Mouse (Mus musculus) neural tube, embryonic 14.5 days (tissue): ENCODE data around the gene Spint2. TPM values are rescaled to one million over a fixed set of nuclear protein-coding genes. Genes with fewer than 3 reads are reported as not detected.
A peak's percentile ranks its signal among the peaks of the same experiment; 100 is the strongest.
"Not testable (repeated sequence)": the region's sequence is repeated elsewhere in the genome, so short reads cannot be mapped to it uniquely, and the experiment has no call there.

ENCODE experiments used
- ATAC-seq: fragments of 200-750 bp; cut with Nextera tagmentation; 2 replicates; pipeline ENCODE4 v1.8.0; 2017; ENCODE audit warnings: low read depth, mild to moderate bottlenecking, moderate TSS enrichment, moderate library complexity
- H3K27ac ChIP-seq: fragments of 300-500 bp; sonication (generic); 2 replicates; pipeline ENCODE4 v1.5.1; 2014; ENCODE audit warnings: low read depth, mild to moderate bottlenecking, control low read depth, low read length, moderate library complexity, mixed read lengths
- H3K27me3 ChIP-seq: fragments of 300-500 bp; sonication (generic); 2 replicates; pipeline ENCODE4 v1.6.1; 2014; ENCODE audit warnings: low read length; ENCODE audit not compliant: control insufficient read depth, insufficient read depth
- H3K36me3 ChIP-seq: fragments of 300-500 bp; sonication (generic); 2 replicates; pipeline ENCODE4 v1.6.1; 2014; ENCODE audit warnings: low read length, mixed read lengths; ENCODE audit not compliant: control insufficient read depth, insufficient read depth
- H3K4me1 ChIP-seq: fragments of 300-500 bp; sonication (generic); 2 replicates; pipeline ENCODE4 v1.6.1; 2014; ENCODE audit warnings: low read length; ENCODE audit not compliant: control insufficient read depth, insufficient read depth
- H3K4me2 ChIP-seq: fragments of 300-500 bp; sonication (generic); 2 replicates; pipeline ENCODE4 v1.6.1; 2014; ENCODE audit warnings: mild to moderate bottlenecking, low read depth, low read length, control low read depth
- H3K4me3 ChIP-seq: fragments of 300-500 bp; sonication (generic); 2 replicates; pipeline ENCODE4 v1.5.1; 2014; ENCODE audit warnings: low read depth, low read length, control low read depth, mixed read lengths
- H3K9ac ChIP-seq: fragments of 300-500 bp; sonication (generic); replicated peaks from 2 replicates; pipeline ENCODE4 v1.6.1; 2014; ENCODE audit warnings: low read depth, mild to moderate bottlenecking, control low read depth, low read length, mixed read lengths
- H3K9me3 ChIP-seq: fragments of 300-500 bp; sonication (generic); 2 replicates; pipeline ENCODE4 v1.6.1; 2016; ENCODE audit warnings: low read length; ENCODE audit not compliant: control insufficient read depth
- WGBS: fragments of 180-500 bp; shearing (Covaris S2); extraction: QIAGEN DNeasy Blood & Tissue Kit; methylation state at CpG from one replicate; pipeline ENCODE4 v1.1.7; 2014; 5-methylcytosine and 5-hydroxymethylcytosine counted together
- polyA plus RNA-seq: library from polyadenylated mRNA; unstranded; fragments of >200 nt; fragmentation: Nextera tagmentation; extraction: Ambion mirVana; gene quantifications from 2 replicates; pipeline ENCODE4 v1.2.1, GENCODE M21; 2014

The Spint2 gene
- polyA plus RNA-seq, 1 experiment from 2014 or later, result 62.4 TPM

DNA sequence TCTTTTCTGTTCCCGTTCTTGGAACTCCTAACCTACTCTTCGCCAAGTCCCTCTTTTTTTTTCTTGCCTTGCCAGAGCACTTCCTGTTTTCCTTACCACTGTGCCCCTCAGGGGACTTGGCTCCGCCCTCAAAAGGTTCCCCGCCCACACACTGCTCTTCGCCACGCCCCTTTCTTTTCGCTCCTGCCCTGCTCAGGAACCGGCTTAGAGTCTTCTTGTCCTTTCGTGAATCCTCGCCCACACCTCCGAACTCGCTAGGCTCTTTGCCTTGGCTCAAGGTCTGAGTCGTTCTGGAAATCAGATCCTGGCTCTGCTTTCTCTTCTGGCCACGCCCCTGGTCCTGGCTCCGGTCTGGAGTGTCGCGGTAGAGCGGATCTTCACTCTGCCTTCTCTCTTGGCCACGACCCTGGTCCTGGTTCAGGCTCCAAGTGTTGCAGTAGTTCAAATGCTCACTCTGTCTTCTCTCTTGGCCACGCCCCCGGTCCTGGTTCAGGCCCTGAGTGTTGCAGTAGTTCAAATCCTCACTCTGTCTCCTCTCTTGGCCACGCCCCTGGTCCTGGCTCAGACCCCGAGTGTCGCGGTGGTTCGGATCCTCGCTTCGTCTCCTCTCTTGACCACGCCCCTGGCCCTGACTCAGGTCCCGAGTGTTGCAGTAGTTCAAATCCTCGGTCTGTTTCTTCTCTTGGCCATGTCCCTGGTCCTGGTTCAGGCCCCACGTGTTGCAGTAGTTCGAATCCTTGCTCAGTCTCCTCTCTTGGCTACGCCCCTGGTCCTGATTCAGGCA lies 70.1 kb downstream of the Spint2 start:
- no peaks in the 10 kb centered on the region for H3K36me3 ChIP-seq
- H3K4me2 ChIP-seq, result peak overlapping the region; percentile 39
- ATAC-seq, result peak; percentile 45; the same call in 1 of the 2 replicates
- no peaks in the 10 kb centered on the region for H3K4me1 ChIP-seq
- H3K27me3 ChIP-seq, result no peaks in the 10 kb centered on the region
- no peaks in the 10 kb centered on the region for H3K9me3 ChIP-seq
- 5% methylated on average over 34 of the region's 34 CpGs for WGBS
- H3K27ac ChIP-seq, result no peak overlapping the region
- no peak overlapping the region for H3K9ac ChIP-seq
- H3K4me3 ChIP-seq, result peak overlapping the region; percentile 23

DNA sequence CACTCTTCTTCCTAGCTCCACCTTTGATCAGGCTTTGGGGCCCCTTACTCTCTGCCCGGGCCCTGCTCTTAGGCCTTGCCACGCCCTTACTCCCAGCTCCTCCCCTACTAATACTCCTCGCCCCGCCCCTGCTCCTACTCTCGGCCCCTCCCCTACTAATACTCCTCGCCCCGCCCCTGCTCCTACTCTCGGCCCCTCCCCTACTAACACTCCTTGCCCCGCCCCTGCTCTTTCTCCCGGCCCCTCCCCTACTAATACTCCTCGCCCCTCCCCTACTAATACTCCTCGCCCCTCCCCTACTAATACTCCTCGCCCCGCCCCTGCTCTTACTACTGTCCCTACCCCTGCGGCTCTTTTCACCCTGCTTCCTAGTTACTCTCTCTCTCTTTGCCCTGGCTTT lies 70.7 kb downstream of the Spint2 start:
- H3K4me1 ChIP-seq, H3K36me3 ChIP-seq, H3K9ac ChIP-seq, H3K27ac ChIP-seq, H3K9me3 ChIP-seq, ATAC-seq, H3K27me3 ChIP-seq: not testable (repeated sequence)
- 28% methylated on average over 15 of the region's 15 CpGs for WGBS
- Histone ChIP-seq H3K4me2 (peak overlapping the region; percentile 39), H3K4me3 (peak overlapping the region; percentile 23)

Other genes starting within 250 kb of the Spint2 start
- gene Ryr1, start 156.7 kb downstream of the Spint2 start, polyA plus RNA-seq, result 5.9 and 11.6 TPM in 2 replicates
- 0.51 and 0.59 TPM in 2 replicates for gene Rasgrp4, start 147.1 kb downstream of the Spint2 start, polyA plus RNA-seq
- 29.5 and 33.6 TPM in 2 replicates for gene Fam98c, start 125.7 kb downstream of the Spint2 start, polyA plus RNA-seq
- 0.23 and 0.33 TPM in 2 replicates for gene Ggn, start 111.7 kb downstream of the Spint2 start, polyA plus RNA-seq
- gene Spred3, start 111.5 kb downstream of the Spint2 start, polyA plus RNA-seq, result 9.6 and 14.9 TPM in 2 replicates
- 301 and 308 TPM in 2 replicates for gene Psmd8, start 101.2 kb downstream of the Spint2 start, polyA plus RNA-seq
- 2.5 and 3.8 TPM in 2 replicates for gene Catsperg1, start 67.9 kb downstream of the Spint2 start, polyA plus RNA-seq
- gene Kcnk6, start 49.4 kb downstream of the Spint2 start, polyA plus RNA-seq, result 0.32 and 0.52 TPM in 2 replicates
- 95.3 and 104 TPM in 2 replicates for gene Yif1b, start 43.6 kb downstream of the Spint2 start, polyA plus RNA-seq
- 0.50 and 0.75 TPM in 2 replicates for gene 2200002D01Rik, start 33.4 kb downstream of the Spint2 start, polyA plus RNA-seq
- 1.8 and 3.6 TPM in 2 replicates for gene Ppp1r14a, start 7.4 kb upstream of the Spint2 start, polyA plus RNA-seq
- gene Dpf1, start 22.0 kb upstream of the Spint2 start, polyA plus RNA-seq, result 190 and 228 TPM in 2 replicates
- gene Sipa1l3, start 236.7 kb upstream of the Spint2 start, polyA plus RNA-seq, result 13.5 and 22.1 TPM in 2 replicates